ENCODE assay signal across 29 mouse cellular contexts in the genomic region with DNA sequence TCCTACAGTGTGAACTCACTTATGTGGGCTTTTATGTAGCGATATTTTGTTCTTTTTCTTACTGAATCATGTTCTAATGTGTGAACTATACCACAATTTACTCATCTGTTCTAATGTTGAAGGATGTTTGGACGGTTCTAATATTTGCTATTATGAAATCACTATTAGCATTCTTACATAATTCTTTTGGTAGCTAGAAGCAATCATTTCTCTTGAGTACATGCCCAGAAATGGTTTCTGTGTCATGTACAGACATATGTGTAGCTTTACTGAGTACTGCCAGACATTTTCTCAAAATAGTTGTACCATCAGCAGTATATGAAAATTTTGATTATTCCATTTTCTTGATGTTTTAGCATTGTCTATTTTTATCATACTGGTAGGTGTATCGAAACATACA. TPM values are rescaled to one million over a fixed set of nuclear protein-coding genes. Genes with fewer than 3 reads are reported as not detected.
"Had no signal": no experiment of that assay in that cellular context is flagged by ENCODE, and none has a peak within 500 bp of the region (broad histone marks: within the 10 kb centered on the region; RNA-seq: fewer than 3 reads in every experiment).

No protein-coding gene starts in this region.

- H3K27ac ChIP-seq: lung, embryonic 15.5 days; macrophage; midbrain, embryonic 13.5 days; neural tube, embryonic 13.5 days; neural tube, embryonic 15.5 days had no signal

- H3K4me2 ChIP-seq: lung, embryonic 15.5 days; midbrain, embryonic 11.5 days; midbrain, embryonic 13.5 days; neural tube, embryonic 13.5 days; neural tube, embryonic 15.5 days had no signal

- H3K9me3 ChIP-seq: lung, embryonic 15.5 days; megakaryocyte, embryonic 14.5 days; midbrain, embryonic 13.5 days; neural tube, embryonic 13.5 days; neural tube, embryonic 15.5 days had no signal

- ATAC-seq: liver, postnatal 0 days; lung, postnatal 0 days; midbrain, embryonic 13.5 days; midbrain, embryonic 16.5 days had no signal

- H3K9ac ChIP-seq: liver, postnatal 0 days; lung, embryonic 15.5 days; midbrain, embryonic 13.5 days; neural tube, embryonic 13.5 days; neural tube, embryonic 15.5 days had no signal

- H3K4me3 ChIP-seq: lung, embryonic 15.5 days; megakaryocyte, embryonic 14.5 days; midbrain, embryonic 13.5 days; myocyte; neural tube, embryonic 13.5 days; neural tube, embryonic 15.5 days had no signal

- H3K36me3 ChIP-seq: lung, embryonic 15.5 days; midbrain, embryonic 13.5 days; neural tube, embryonic 13.5 days; neural tube, embryonic 15.5 days had no signal

- H3K4me1 ChIP-seq: lung, embryonic 15.5 days; midbrain, embryonic 13.5 days; neural tube, embryonic 13.5 days; neural tube, embryonic 15.5 days had no signal

- DNase-seq: liver, postnatal 0 days; lung, adult 2 months; lung, postnatal 14 days; lung, postnatal 36 days; retina, postnatal 1 day; right cerebral cortex, adult 18-20 months; right cerebral cortex, postnatal 25 days; right cerebral cortex, postnatal 4 days; spleen, adult 18-20 months; thymus, adult 18-20 months; thymus, postnatal 14 days; thymus, postnatal 4 days had no signal

- H3K27me3 ChIP-seq: lung, embryonic 15.5 days; megakaryocyte, embryonic 14.5 days; midbrain, embryonic 13.5 days; neural tube, embryonic 13.5 days; neural tube, embryonic 15.5 days had no signal

RNA-seq across cellular contexts. Expression of a gene that starts 7.4 kb away (rescaled TPM):
- total RNA-seq: megakaryocyte progenitor cell, adult 5-6 weeks had no signal
- polyA plus RNA-seq: liver, postnatal 0 days; lung, adult 2 months; lung, embryonic 15.5 days; lung, postnatal 0 days; macrophage; midbrain, embryonic 11.5 days; midbrain, embryonic 13.5 days; midbrain, embryonic 16.5 days; myocyte; neural tube, embryonic 11.5 days; neural tube, embryonic 13.5 days; neural tube, embryonic 15.5 days; small intestine, adult 2 months; stomach, embryonic 14.5 days; stomach, embryonic 16.5 days; thymus, postnatal 0 days; urinary bladder, adult 2 months had no signal
